Mouse (Mus musculus): ENCODE data around the gene Perm1.

Gene Perm1

DNA sequence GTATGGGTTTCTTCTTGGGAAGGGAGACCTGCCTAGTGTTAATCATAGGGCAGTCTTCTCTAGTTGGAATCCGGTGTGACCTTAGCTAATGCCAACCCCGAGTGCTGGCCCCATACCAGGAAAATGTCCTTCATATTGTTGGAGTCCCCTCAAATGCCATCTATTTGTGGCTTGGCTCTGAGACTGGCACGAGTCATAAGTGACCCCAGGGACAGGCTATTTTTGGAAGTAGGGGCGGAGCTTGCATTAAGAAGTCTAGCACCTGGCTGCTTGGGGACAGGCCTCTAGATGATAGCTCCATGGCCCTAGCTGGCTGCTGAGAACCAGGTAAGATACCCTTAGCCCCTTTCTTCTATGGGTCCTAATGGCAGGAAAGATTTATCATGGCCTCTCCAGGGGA, at the start of gene Perm1:
TSS of gene Perm1 (plus strand) at position 220 of the 400 bp plus-strand sequence.
- in situ Hi-C loops (cut with MboI, MseI): no loop called here

DNA sequence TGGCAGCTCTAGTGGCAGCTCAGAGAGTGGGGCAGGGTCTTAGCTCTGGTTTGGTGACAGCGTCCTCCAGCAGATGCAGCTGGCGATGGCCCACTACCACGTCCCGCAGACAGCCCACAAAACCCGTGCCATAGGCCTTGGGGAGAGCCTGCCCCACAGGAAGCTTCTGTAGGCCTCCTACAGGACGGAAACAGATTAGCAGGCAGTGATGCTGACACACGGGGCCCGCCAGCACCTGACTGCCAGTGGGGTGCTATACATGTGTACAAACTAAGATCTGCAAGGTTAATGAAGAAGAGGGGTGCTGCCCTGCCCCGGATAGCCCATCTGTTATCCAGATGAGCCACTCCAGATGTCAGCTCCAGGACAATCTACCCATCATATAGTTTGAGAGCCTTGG, 49.2 kb upstream of the Perm1 start:
- in situ Hi-C loops (cut with MboI, MseI): no loop called here

DNA sequence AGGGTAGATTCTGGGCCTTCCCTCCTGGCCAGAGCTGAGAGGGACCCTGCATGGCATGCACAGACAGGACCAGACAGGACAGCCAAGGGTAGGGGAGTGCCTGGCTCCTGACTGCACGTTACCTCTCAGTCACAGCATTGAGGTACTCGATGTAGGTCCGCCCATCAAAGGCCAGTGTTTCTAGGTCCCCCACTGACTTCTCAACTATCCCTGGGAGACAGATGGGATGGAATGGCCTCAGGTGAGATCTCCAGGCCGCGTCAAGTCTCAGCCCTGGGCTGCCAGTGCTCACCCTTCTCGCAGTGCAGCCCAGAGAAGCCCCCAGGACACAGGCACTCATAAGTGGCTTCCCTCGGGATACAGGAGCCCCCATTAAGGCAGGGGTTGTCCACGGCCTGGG, 47.1 kb upstream of the Perm1 start:
- in situ Hi-C loops (cut with MboI, MseI): no loop called here

DNA sequence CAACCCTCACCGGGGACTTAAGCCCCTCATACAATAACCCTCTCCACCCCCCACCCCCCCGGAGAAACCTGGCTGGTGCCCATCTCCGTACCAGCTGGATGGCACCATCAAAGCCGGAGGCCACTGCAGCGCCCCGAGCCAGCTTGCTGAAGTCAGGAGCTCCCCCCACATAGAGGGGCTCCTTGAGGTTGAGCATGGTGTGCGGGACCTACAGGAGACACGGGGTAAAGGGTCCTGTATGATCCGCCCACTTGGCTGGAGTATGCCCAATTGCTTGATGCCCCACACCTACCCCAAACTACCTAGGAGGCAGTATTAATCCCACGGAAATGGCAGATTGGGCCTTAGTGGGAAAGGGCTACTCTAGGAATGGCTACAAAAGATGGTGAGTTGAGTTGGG, 46.5 kb upstream of the Perm1 start:
- in situ Hi-C loops (cut with MboI, MseI): no loop called here

DNA sequence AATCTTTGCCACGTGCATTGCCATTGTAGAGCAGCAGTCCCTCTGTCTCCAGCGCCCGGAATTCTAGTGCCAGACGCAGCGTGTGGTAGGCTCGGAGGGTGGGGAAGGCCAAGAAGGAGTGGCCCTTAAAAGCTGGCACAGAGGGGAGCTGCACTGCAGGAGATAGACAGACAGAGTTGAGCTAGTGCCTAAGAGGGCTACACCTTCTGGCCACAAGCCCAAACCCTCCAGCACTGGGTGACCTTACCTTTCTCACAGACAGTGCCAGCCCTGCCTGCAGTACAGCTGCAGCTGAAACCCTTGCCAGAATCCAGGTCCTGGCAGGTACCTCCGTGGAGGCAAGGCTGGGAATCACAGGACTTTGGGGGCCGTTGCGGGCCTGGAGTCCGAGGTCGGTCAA, 43.8 kb upstream of the Perm1 start:
- in situ Hi-C loops (cut with MboI, MseI): loop anchor here in 1 of 2 experiments (5.0 to 10.0 kb wide), 2 partner anchors 120 to 647 kb away; no protein-coding TSS in a partner anchor

GRCm38 (mm10) chr4:156177630-156178029, 38.0 kb upstream of the Perm1 start:
- in situ Hi-C loops (cut with MboI, MseI): loop anchor here in 1 of 2 experiments (10.0 kb wide), 1 partner anchor 653 kb away; no protein-coding TSS in a partner anchor

GRCm38 (mm10) chr4:156183747-156184146, 31.9 kb upstream of the Perm1 start:
- in situ Hi-C loops (cut with MboI, MseI): no loop called here

GRCm38 (mm10) chr4:156184291-156184954, 31.2 kb upstream of the Perm1 start:
- in situ Hi-C loops (cut with MboI, MseI): no loop called here

GRCm38 (mm10) chr4:156185456-156185949, 30.2 kb upstream of the Perm1 start:
- in situ Hi-C loops (cut with MboI, MseI): loop anchor here in 1 of 2 experiments (5.0 kb wide), 1 partner anchor 58 kb away; no protein-coding TSS in a partner anchor

- in situ Hi-C loops (cut with MboI, MseI): loop anchor here in 1 of 2 experiments (5.0 kb wide), 1 partner anchor 59 kb away; no protein-coding TSS in a partner anchor
These were observed 29.5 kb upstream of the Perm1 start for GRCm38 (mm10) chr4:156185950-156186850.

DNA sequence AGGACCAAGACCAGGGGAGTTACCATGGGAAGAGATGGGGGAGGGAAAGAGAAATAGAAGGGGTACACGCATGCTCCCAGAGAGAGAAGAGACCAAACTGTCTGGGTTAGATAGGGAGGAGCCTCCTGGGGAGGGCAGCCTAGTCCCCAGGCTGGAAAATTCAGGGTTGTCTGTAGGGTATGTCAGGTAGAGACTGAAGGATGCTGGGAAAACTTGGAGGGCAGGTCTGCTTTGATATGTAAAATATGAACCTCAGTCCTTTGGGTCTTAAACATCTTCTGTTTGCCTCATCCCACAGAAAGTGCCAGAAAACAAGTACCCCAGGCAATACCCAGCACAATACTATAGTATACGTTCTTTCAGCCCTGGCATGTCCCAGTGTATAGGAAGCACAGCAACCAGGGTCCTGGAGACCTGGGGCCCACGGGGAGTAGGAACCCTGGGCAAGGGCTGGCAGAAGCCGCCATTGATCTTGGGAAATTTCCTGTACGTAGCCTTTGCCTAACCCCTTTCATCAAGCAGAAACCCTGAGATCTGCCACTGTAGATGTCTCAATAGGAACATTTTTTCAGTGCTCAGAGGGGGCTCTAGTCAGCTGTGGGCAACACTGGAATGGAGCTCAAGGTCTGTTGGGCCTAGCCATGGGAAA, 27.4 kb upstream of the Perm1 start:
- in situ Hi-C loops (cut with MboI, MseI): loop anchor here in 1 of 2 experiments (5.0 kb wide), 1 partner anchor 61 kb away; no protein-coding TSS in a partner anchor

DNA sequence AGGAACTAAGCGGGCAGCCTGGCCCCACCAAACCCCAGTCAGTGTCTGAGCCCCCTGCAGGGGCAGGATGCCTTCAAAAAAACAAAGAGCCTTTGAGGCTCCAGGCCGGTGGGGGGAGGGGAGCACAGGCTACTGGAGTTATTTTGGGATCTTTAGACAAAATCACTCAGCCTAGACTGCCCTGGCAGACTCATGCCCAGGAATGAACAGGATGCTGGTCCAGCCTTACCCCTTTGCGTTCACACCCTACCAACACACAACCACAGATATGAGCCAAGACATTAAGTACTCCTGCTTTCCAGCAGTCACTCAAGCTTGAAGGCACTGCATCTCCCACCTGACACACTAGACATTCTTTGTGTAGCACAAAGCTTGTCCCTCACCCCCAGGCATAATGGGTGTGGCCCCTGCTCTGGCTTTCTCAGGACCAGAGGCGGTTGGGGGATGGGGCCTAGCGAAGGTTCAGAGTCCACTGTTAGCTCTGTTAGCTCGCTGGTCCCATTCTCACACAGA, 26.8 kb upstream of the Perm1 start:
- in situ Hi-C loops (cut with MboI, MseI): loop anchor here in 1 of 2 experiments (5.0 kb wide), 1 partner anchor 62 kb away; no protein-coding TSS in a partner anchor

DNA sequence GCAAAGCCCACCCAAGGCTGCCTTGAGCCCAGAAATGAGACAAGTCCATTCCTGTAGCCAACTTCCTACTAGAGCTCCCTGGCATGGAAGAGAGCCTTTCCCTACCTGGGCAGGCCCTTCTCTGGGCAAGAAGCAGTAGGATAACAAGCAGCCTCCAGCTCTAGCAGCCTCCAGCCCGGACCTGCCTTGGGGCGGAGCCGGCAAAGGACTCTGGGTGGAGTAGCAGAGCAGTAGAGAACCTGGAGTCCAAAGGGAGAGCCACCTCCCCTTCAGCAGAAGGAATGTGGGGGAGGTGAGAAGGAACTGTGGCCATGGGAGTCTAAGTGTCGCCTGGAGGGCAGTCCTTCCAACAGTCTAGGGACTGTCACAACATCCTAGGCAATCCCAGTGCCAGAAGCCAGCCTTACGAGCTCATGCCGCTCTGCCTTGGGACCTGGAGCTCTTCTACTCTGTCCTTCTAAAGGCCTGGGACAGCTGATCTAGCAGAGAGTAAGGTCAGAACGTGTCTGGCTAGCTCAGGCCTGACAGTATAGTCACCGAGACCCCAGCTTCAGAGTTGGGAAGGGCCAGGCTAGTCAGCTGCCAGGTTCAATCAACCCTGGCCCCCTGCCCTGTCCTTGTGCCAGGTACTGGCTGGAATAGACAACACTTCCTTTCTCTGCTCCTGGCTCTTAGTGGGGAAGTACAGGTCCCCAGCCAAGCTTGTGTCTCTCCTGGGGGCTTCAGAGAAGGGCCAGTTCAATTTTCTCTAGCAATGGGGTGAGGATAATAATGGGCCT, 23.1 kb upstream of the Perm1 start:
- in situ Hi-C loops (cut with MboI, MseI): no loop called here

DNA sequence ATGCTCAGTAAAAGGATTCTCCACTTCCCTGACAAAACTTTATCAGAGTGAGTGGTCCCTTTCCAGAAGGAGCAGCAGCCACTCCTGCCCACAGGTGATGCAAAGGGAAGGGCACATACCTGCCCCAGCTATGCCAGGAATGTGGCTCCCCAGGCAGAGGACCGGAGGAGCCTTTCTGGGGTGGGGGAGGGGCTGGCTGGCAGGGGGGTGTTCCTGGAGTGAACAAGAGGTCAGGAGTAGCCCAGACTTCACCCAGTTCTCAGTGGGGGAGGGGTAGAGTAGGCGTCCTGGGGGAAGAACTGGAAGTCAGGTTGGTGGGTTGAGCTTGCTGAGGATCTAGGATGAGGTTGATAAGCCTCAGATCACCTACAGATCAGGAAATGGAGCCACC, 22.5 kb upstream of the Perm1 start:
- in situ Hi-C loops (cut with MboI, MseI): no loop called here

DNA sequence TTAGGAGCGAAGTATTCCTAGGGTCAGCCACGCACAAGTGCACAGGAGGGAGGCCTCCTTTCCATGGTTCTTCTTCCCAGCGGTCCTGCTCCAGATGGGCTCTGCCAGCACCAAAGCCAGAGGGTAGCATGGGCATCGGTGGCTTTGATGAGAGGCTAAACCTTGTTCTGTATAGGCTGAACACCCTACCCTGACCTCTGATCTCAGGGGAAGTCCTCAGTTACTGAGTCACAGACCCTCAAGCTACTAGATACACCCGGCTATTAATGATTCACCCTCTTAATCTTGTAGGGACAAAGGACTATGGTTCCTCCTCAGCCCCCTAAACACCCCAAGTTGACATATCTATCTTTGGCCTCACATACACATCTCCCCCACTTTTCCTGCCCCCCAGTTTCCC, 21.8 kb upstream of the Perm1 start:
- in situ Hi-C loops (cut with MboI, MseI): no loop called here

GRCm38 (mm10) chr4:156194346-156194745, 21.3 kb upstream of the Perm1 start:
- in situ Hi-C loops (cut with MboI, MseI): no loop called here

- in situ Hi-C loops (cut with MboI, MseI): no loop called here
These were observed 19.5 kb upstream of the Perm1 start for GRCm38 (mm10) chr4:156195927-156196870.

DNA sequence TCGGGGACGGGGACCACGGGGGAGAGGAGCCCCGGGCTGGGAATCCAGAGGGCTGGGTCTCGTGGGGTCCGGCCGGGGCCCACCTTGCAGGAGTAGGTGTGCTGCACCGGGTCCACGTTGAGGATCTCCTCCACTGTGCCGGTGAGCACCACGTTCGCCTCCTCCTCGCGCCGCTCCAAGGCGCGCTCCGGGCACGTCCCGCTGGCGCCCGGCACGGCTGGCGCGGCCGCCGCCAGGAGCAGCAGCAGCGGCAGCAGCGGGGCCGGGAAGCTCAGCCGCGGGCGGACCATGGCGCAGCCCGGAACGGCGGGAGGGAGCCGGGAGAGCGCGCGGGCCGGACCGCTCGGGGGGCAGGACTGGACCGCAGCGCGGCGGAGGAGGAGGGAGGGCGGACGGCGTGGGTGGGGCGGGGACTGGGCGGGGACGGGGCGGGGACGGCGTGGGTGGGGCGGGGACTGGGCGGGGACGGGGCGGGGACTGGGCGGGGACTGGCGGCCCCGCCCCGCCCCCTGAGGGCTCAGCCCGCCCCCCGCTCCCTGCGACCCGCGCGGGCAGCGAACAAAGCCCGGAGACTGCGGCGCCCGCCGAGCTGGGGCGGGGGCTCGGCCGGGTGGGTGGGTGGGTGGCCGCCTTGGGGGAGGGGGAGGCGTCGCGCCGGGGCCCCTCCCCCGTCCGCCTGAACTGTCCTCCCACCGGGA, 18.4 kb upstream of the Perm1 start, which contains the start of gene Agrn:
TSS of gene Agrn (minus strand) at position 358 of the 698 bp plus-strand sequence.
- in situ Hi-C loops (cut with MboI, MseI): no loop called here

DNA sequence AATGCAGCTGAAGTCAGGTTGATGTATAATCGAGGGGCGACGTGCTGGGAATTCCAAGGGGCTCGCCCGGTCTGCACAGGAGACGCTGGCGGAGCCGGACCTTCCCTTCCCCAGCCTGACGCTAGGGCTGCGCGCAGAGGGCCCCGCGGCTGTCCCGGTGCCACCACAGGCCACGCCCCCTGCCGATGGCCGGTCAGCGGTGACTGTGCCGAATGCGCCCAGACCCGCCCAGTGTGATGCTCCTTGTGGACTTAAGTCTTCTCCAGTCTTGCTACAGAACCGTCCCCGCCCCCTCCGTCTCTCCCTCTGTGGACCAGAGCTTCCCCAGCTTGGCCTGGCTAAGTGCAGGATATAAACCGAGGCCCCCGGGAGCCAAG, 17.9 kb upstream of the Perm1 start:
- in situ Hi-C loops (cut with MboI, MseI): no loop called here
